Mouse (Mus musculus): Measurements from ENCODE around the gene Arrb1. TPM values are rescaled to one million over a fixed set of nuclear protein-coding genes. Genes with fewer than 3 reads are reported as not detected.

Arrb1 gene
- polyA plus RNA-seq, 1 experiment from 2014 or later: 15.9 TPM

DNA sequence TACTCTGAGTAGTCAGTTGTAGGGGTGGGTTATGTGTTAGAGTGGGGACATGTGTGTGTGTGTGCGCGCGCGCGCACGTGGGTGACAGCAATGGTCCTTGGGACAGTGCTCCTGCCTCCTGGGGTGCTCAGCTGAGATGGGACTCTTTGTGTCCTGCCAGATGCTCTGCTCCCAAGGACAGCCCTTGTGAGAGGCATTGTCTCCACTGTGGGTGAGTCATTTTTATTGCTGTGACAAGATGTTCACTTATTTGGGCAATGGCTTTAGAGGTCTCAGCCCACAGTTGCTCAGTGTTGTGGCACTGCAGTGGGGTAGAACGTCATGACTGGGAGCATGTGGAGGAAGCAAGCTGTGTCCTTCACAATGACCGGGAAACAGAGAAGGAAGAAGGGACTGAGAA lies 50.7 kb downstream of the Arrb1 start:
- peak overlapping the region; percentile 42 for H3K27ac ChIP-seq (replicated peaks)

GRCm38 (mm10) chr7:99590064-99590463 lies 54.8 kb downstream of the Arrb1 start:
- WGBS: 6% methylated on average over 3 of the region's 3 CpGs
- Histone ChIP-seq H3K4me2 (no peak overlapping the region), H3K36me3 (peaks cover 74% of the 10 kb centered on the region), H3K4me1 (replicated peaks) (peaks cover 17% of the 10 kb centered on the region), H3K4me3 (no peak overlapping the region), H3K9ac (no peak overlapping the region), H3K27ac (replicated peaks) (no peak overlapping the region), H3K9me3 (no peaks in the 10 kb centered on the region), H3K27me3 (no peaks in the 10 kb centered on the region)
- ATAC-seq (ENCODE audit: low read depth): peak; percentile 38; the same call in 1 of the 2 replicates

More for the DNA sequence above, 50.7 kb downstream of the Arrb1 start:
- Histone ChIP-seq H3K4me1 (replicated peaks) (peaks cover 38% of the 10 kb centered on the region), H3K9me3 (no peaks in the 10 kb centered on the region), H3K36me3 (peaks cover 52% of the 10 kb centered on the region), H3K4me3 (no peak overlapping the region), H3K27me3 (no peaks in the 10 kb centered on the region), H3K4me2 (no peak overlapping the region), H3K9ac (no peak overlapping the region)
- no peak for ATAC-seq (ENCODE audit: low read depth)
- 82% methylated on average over 8 of the region's 8 CpGs for WGBS

DNA sequence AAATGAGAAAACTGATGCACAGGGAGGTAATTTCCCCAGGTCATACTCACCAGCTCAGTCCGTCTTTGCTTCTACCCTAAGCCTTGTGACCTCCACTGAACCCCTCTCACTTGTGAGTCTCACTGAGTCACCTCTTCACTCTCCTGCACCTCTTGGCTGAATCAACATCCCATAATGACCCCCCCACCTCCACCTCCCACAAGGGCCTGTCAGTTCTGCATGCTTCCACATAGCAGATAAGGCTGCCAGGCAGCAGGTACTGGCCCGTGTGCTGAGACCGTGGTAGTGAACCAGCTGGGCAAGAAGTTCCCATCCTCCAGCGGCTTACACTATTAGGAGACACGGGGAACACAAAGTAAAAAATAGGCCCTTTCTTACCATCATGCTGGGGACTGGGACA lies 55.4 kb downstream of the Arrb1 start:
- no peak for ATAC-seq (ENCODE audit: low read depth)
- H3K4me3 ChIP-seq: no peak overlapping the region
- 44% methylated on average over 5 of the region's 5 CpGs for WGBS
- no peak overlapping the region for H3K27ac ChIP-seq (replicated peaks)
- H3K9me3 ChIP-seq: no peaks in the 10 kb centered on the region
- H3K36me3 ChIP-seq: peaks cover 75% of the 10 kb centered on the region
- H3K9ac ChIP-seq: no peak overlapping the region
- H3K4me2 ChIP-seq: no peak overlapping the region
- H3K4me1 ChIP-seq (replicated peaks): peaks cover 17% of the 10 kb centered on the region
- H3K27me3 ChIP-seq: no peaks in the 10 kb centered on the region

- H3K27me3 ChIP-seq: no peaks in the 10 kb centered on the region
- WGBS: 98% methylated on average over 3 of the region's 3 CpGs
- H3K4me1 ChIP-seq (replicated peaks): no peaks in the 10 kb centered on the region
- ATAC-seq (ENCODE audit: low read depth): no peak
- no peak overlapping the region for H3K4me2 ChIP-seq
- no peak overlapping the region for H3K4me3 ChIP-seq
- H3K9me3 ChIP-seq: no peaks in the 10 kb centered on the region
- peaks cover 83% of the 10 kb centered on the region for H3K36me3 ChIP-seq
- H3K9ac ChIP-seq: no peak overlapping the region
- H3K27ac ChIP-seq (replicated peaks): no peak overlapping the region
Observed at GRCm38 (mm10) chr7:99592669-99593068, 57.4 kb downstream of the Arrb1 start.

- Histone ChIP-seq H3K27ac (replicated peaks) (no peak overlapping the region), H3K27me3 (no peaks in the 10 kb centered on the region), H3K9me3 (no peaks in the 10 kb centered on the region), H3K36me3 (peaks cover 86% of the 10 kb centered on the region), H3K4me1 (replicated peaks) (no peaks in the 10 kb centered on the region), H3K4me3 (no peak overlapping the region), H3K4me2 (no peak overlapping the region), H3K9ac (no peak overlapping the region)
- ATAC-seq (ENCODE audit: low read depth): no peak
- 94% methylated on average over 15 of the region's 15 CpGs for WGBS
Observed at GRCm38 (mm10) chr7:99593868-99594803, 58.9 kb downstream of the Arrb1 start.

- 75% methylated on average over 4 of the region's 4 CpGs for WGBS
- Histone ChIP-seq H3K9ac (no peak overlapping the region), H3K4me2 (no peak overlapping the region), H3K9me3 (no peaks in the 10 kb centered on the region), H3K27me3 (no peaks in the 10 kb centered on the region), H3K27ac (replicated peaks) (no peak overlapping the region), H3K36me3 (peaks cover 99% of the 10 kb centered on the region), H3K4me3 (no peak overlapping the region), H3K4me1 (replicated peaks) (no peaks in the 10 kb centered on the region)
- no peak for ATAC-seq (ENCODE audit: low read depth)
Observed at GRCm38 (mm10) chr7:99598722-99599121, 63.5 kb downstream of the Arrb1 start.

DNA sequence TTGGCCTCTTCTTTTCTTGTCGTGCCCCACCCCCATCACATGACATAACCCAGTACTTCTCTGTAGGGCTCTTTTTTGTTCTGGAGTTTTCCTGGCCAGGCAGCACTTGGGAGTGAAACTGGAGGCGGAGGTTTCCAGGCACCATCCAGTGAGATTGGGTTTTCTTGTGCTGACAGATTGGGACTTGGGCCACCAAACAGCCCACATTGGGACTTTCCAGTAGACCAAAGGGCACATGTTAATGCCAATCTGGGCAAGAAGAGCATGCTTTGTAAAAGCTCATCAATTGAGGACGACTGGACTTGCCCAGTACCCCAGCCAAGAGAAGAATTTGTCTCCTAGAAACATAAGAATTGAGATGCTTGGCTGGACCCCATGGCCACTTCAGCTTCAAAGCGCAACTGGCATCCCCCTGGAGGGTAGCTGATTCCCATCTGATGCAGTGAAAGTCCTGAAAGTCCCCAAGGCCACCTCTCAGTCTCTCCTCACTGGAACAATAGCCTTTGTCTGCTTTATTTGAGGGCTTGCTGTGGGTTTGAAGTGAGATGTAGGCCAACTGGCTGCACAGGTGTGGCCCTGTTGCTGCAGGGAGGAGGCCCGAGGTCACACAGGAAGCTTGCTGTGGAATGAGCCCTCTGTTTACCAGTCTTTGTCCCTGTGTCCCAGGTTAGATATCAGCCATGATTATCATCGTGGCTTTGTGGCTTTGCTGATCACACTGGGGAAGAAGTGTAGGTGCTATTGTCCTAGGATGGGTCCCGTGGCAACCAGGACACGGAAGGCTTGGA lies 68.8 kb downstream of the Arrb1 start:
- Histone ChIP-seq H3K4me2 (no peak overlapping the region), H3K9me3 (no peaks in the 10 kb centered on the region), H3K27ac (replicated peaks) (no peak overlapping the region), H3K27me3 (no peaks in the 10 kb centered on the region), H3K36me3 (peaks cover 77% of the 10 kb centered on the region), H3K9ac (no peak overlapping the region), H3K4me3 (no peak overlapping the region), H3K4me1 (replicated peaks) (no peaks in the 10 kb centered on the region)
- ATAC-seq (ENCODE audit: low read depth): no peak
- WGBS: 88% methylated on average over 8 of the region's 8 CpGs

DNA sequence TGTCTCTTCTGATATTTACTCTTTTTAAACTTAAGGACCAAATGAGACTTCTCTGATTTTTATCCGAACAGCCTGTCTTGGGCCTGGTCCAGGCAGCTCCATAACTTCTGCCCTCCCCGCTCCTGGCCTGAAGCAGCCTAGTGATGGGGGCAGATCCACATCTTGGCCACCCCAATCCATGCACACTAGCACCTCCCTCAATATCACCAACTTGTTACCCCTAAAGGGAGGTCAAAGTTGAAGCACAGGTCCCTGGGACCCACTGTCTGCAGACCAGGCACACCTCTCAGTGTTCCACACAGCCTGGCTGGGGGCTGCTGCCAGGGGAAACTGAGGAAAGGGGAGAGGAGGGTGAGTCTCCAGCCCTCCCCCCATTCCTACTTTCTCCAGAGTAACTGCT lies 69.8 kb downstream of the Arrb1 start:
- no peaks in the 10 kb centered on the region for H3K27me3 ChIP-seq
- no peak overlapping the region for H3K9ac ChIP-seq
- H3K4me1 ChIP-seq (replicated peaks): no peaks in the 10 kb centered on the region
- H3K4me3 ChIP-seq: no peak overlapping the region
- WGBS: 94% methylated on average over 2 of the region's 2 CpGs
- no peaks in the 10 kb centered on the region for H3K9me3 ChIP-seq
- no peak overlapping the region for H3K4me2 ChIP-seq
- H3K27ac ChIP-seq (replicated peaks): no peak overlapping the region
- no peak for ATAC-seq (ENCODE audit: low read depth)
- peaks cover 68% of the 10 kb centered on the region for H3K36me3 ChIP-seq

GRCm38 (mm10) chr7:99606303-99606702 lies 71.0 kb downstream of the Arrb1 start:
- Histone ChIP-seq H3K9me3 (no peaks in the 10 kb centered on the region), H3K27ac (replicated peaks) (no peak overlapping the region), H3K36me3 (peaks cover 56% of the 10 kb centered on the region), H3K4me2 (no peak overlapping the region), H3K4me3 (no peak overlapping the region), H3K4me1 (replicated peaks) (no peaks in the 10 kb centered on the region), H3K9ac (no peak overlapping the region), H3K27me3 (no peaks in the 10 kb centered on the region)
- no peak for ATAC-seq (ENCODE audit: low read depth)
- 88% methylated on average over 11 of the region's 11 CpGs for WGBS

DNA sequence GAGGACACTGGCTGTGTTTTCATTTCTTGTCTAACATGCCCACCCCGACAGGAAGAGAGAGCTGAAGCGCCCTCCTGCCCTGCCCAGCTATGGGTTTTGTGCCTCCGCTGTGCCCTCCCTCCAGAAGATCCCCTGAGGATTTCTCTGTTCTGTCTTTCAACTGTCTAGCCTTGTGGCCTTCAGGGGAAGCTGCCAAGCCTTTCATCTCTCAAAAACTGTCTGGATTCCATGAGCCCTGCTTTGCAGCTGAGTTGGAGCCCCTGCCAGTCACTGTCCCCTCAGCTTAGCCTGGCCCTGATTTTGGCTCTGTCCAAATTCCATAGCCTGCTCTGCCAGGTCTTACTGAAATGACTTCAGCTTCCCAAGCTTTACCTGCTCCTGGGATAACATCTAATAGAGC lies 71.5 kb downstream of the Arrb1 start:
- Histone ChIP-seq H3K4me2 (no peak overlapping the region), H3K4me1 (replicated peaks) (no peaks in the 10 kb centered on the region), H3K9me3 (no peaks in the 10 kb centered on the region), H3K4me3 (no peak overlapping the region), H3K27ac (replicated peaks) (no peak overlapping the region), H3K27me3 (no peaks in the 10 kb centered on the region), H3K36me3 (peaks cover 51% of the 10 kb centered on the region), H3K9ac (no peak overlapping the region)
- ATAC-seq (ENCODE audit: low read depth): no peak
- 74% methylated on average over 3 of the region's 3 CpGs for WGBS

DNA sequence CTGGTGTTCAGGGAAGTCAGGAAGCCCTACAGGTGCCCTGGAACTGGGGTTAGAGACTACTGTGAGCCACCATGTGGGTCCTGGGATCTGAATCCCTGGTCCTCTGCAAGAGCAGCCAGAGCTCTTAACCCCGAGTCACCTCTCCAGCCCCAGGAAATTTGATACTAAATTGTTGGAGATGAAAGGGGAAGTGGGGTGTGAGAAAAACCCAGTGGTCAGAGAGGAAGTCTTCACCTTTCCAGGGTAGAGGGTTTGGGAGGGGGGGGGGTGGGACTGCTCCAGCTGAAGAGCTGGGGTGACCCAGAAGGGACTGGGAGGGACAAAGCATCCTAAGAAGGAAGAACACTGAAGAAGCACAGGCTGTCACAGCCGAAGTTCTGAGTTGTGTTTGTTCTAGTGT lies 72.4 kb downstream of the Arrb1 start:
- H3K9ac ChIP-seq: no peak overlapping the region
- ATAC-seq (ENCODE audit: low read depth): no peak
- 76% methylated on average over 2 of the region's 2 CpGs for WGBS
- H3K4me3 ChIP-seq: no peak overlapping the region
- no peak overlapping the region for H3K27ac ChIP-seq (replicated peaks)
- H3K4me1 ChIP-seq (replicated peaks): no peaks in the 10 kb centered on the region
- H3K36me3 ChIP-seq: peaks cover 43% of the 10 kb centered on the region
- no peaks in the 10 kb centered on the region for H3K27me3 ChIP-seq
- H3K9me3 ChIP-seq: no peaks in the 10 kb centered on the region
- no peak overlapping the region for H3K4me2 ChIP-seq

- WGBS: 66% methylated on average over 2 of the region's 2 CpGs
- Histone ChIP-seq H3K27ac (replicated peaks) (no peak overlapping the region), H3K4me2 (no peak overlapping the region), H3K9me3 (no peaks in the 10 kb centered on the region), H3K4me1 (replicated peaks) (no peaks in the 10 kb centered on the region), H3K36me3 (no peaks in the 10 kb centered on the region), H3K9ac (no peak overlapping the region), H3K27me3 (peaks cover 16% of the 10 kb centered on the region), H3K4me3 (no peak overlapping the region)
- ATAC-seq (ENCODE audit: low read depth): no peak
Observed at GRCm38 (mm10) chr7:99618264-99618663, 83.0 kb downstream of the Arrb1 start.

Measured in neural tube, embryonic 13.5 days (tissue).